Mouse (Mus musculus) embryonic fibroblast, embryonic 13.5 days (primary cell): ENCODE data around the gene Mtmr12.
"Not testable (repeated sequence)": the region's sequence is repeated elsewhere in the genome, so short reads cannot be mapped to it uniquely, and the experiment has no call there.

ENCODE experiments used
- CTCF ChIP-seq: IDR thresholded peaks from 2 replicates; pipeline ENCODE4 v1.5.1; 2011; ENCODE audit warnings: mild to moderate bottlenecking, control low read depth, low read length, moderate library complexity, borderline replicate concordance; ENCODE audit not compliant: insufficient read depth
- POLR2A ChIP-seq: IDR thresholded peaks from 2 replicates; pipeline ENCODE4 v1.6.1; 2011; ENCODE audit warnings: low read depth, mild to moderate bottlenecking, control low read depth, low read length, moderate library complexity

- TF ChIP-seq CTCF, POLR2A: not testable (repeated sequence)
These were observed 12.5 kb downstream of the Mtmr12 start for GRCm38 (mm10) chr15:12217332-12217731.
